Mouse (Mus musculus): ENCODE data around the gene Calml4.
"Not testable (repeated sequence)": the region's sequence is repeated elsewhere in the genome, so short reads cannot be mapped to it uniquely, and the experiment has no call there.

Gene Calml4

GRCm38 (mm10) chr9:62857719-62858261, at the start of gene Calml4:
Calml4 (plus strand) TSS chr9:62858080.
- DNase-seq, result peak; percentile 93

GRCm38 (mm10) chr9:62810095-62810494, 47.8 kb upstream of the Calml4 start:
- no peak for DNase-seq

- DNase-seq, result no peak
Observed at GRCm38 (mm10) chr9:62810543-62811515, 47.1 kb upstream of the Calml4 start.

GRCm38 (mm10) chr9:62811516-62812121, 46.3 kb upstream of the Calml4 start, which contains the start of gene Fem1b:
Fem1b (minus strand) TSS chr9:62811934.
- DNase-seq, result peak; percentile 94

GRCm38 (mm10) chr9:62812216-62813049, 45.4 kb upstream of the Calml4 start:
- peak; percentile 9 for DNase-seq

GRCm38 (mm10) chr9:62814751-62815150, 43.1 kb upstream of the Calml4 start:
- DNase-seq, result no peak

- DNase-seq, result no peak
Observed at GRCm38 (mm10) chr9:62816323-62817098, 41.4 kb upstream of the Calml4 start.

GRCm38 (mm10) chr9:62817099-62817571, 40.7 kb upstream of the Calml4 start:
- no peak for DNase-seq

- DNase-seq, result peak; percentile 30
Observed at GRCm38 (mm10) chr9:62817828-62818614, 39.9 kb upstream of the Calml4 start.

GRCm38 (mm10) chr9:62819494-62819893, 38.4 kb upstream of the Calml4 start:
- DNase-seq, result no peak

- not testable (repeated sequence) for DNase-seq
Observed at GRCm38 (mm10) chr9:62819910-62820309, 38.0 kb upstream of the Calml4 start.

- no peak for DNase-seq
Observed at GRCm38 (mm10) chr9:62820829-62821228, 37.1 kb upstream of the Calml4 start.

GRCm38 (mm10) chr9:62821811-62822210, 36.1 kb upstream of the Calml4 start:
- no peak for DNase-seq

- no peak for DNase-seq
Observed at GRCm38 (mm10) chr9:62825791-62826393, 32.0 kb upstream of the Calml4 start.

- DNase-seq, result no peak
Observed at GRCm38 (mm10) chr9:62826456-62826855, 31.4 kb upstream of the Calml4 start.

- peak; percentile 40 for DNase-seq
Observed at GRCm38 (mm10) chr9:62827939-62828652, 29.8 kb upstream of the Calml4 start.

- DNase-seq, result peak; percentile 97
Observed at GRCm38 (mm10) chr9:62828662-62829086, 29.2 kb upstream of the Calml4 start.

GRCm38 (mm10) chr9:62829877-62830276, 28.0 kb upstream of the Calml4 start:
- no peak for DNase-seq

GRCm38 (mm10) chr9:62834906-62835305, 23.0 kb upstream of the Calml4 start:
- DNase-seq, result no peak

Data from kidney, adult 18-20 months (tissue).